Mouse (Mus musculus) layer of hippocampus, adult 11-12 months (tissue): Measurements from ENCODE around the gene Acer2.
A peak's percentile ranks its signal among the peaks of the same experiment; 100 is the strongest.
"Not testable (repeated sequence)": the region's sequence is repeated elsewhere in the genome, so short reads cannot be mapped to it uniquely, and the experiment has no call there.

ENCODE experiments used
- DNase-seq: peaks from one replicate; pipeline ENCODE4 v3.0.0; 2022; ENCODE audit warnings: low spot score

Gene Acer2

DNA sequence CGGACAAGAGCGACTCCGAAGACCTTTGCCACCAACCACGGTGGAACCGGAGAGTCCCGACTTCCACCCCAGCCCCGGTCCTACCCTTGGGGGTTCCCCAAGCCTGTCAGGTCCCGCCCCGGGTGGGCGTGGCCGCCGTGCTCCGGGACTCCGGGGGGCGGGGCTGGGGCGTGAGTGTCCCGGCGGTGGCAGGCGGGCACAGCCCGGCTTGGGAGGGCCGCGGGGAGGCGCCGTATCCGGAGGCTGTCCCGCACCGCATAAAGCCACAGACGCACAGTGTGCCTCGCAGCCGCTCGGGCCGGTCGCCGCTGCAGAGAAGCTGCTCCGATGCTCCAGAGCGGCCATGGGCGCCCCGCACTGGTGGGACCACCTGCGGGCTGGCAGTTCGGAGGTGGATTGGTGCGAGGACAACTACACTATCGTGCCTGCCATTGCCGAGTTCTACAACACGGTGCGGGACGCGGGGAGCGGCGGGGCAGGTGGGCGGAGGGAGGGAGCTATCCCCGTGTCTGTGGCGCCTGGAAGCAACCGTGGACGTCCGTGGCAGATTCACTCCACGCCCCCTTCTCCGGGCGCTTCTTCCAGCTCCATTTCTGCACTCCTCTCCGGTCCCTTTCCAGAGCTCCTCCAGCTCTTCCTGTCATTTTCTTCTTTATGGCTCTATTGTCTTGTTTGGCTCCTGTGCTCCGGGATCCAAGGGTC lies at the start of gene Acer2:
Acer2 (plus strand) TSS at position 251 of the 702 bp plus-strand sequence.
- DNase-seq = peak; percentile 87

DNA sequence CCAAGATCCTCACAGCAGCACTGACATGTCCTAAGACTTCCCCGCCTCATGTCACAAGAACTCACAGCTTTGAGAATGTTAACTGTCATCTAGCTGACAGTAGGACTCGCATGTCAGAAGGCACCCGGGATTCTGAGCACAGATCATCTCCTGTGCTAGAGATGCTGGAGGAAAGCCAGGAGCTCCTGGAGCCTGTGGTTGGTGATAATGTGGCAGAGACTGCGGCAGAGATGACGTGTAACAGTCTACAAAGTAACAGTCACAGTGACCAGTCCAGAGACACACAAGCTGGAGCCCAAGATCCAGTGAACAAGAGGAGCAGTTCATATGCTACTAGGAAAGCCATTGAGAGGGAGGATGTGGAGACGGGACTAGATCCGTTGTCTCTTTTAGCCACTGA lies 49.1 kb upstream of the Acer2 start:
- DNase-seq = no peak

DNA sequence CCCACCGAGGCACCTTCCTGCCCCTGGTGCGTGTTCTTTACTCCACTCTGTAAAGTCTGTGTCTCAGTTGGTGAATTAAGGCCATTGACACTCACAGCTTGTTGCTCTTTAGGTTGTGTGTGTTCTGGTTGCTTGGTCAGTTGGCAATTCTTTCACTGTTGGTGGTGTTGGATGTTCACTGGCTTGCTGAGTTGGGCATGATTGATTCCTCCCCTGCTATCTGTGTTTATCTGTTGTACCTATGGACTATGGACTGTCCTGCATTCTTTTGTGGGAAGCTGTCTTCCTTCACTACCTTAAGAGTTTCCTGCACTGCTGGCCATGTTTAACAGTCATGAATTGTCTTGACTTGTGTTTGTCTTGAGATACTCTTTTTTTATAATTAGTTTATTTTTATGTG lies 42.3 kb upstream of the Acer2 start:
- no peak for DNase-seq

DNA sequence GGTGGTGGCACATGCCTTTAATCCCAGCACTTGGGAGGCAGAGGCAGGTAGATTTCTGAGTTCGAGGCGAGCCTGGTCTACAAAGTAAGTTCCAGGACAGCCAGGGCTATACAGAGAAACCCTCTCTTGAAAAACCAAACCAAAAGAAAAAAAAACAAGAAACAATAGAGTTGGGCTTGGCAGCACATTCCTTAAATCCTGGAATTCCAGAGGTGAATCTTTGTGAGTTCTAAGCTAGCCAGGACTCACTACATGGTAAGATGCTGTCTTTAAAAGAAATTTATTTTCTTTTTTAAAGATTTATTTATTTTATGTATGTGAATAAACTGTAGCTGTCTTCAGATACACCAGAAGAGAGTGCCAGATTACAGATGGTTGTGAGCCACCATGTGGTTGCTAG lies 33.1 kb upstream of the Acer2 start:
- DNase-seq = not testable (repeated sequence)

DNA sequence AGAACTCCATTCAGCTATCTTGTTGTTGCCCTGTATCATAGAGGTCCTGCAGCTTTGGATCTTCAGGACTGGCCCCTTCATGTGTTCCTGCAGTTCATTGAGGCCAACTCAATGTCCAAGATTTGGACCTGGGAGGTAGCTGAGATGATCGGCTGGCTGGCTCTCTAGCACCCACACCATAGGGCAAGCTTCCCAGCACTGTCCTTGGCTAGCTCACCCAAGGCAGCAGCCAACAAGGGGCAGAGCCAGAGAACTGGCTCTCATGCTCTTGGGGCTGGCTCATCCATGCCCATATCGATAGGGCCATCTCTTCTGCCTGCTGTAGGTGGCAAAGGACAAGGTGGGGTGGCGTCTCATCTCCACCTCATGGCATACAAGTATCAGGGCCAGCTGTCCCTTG lies 28.8 kb upstream of the Acer2 start:
- no peak for DNase-seq

DNA sequence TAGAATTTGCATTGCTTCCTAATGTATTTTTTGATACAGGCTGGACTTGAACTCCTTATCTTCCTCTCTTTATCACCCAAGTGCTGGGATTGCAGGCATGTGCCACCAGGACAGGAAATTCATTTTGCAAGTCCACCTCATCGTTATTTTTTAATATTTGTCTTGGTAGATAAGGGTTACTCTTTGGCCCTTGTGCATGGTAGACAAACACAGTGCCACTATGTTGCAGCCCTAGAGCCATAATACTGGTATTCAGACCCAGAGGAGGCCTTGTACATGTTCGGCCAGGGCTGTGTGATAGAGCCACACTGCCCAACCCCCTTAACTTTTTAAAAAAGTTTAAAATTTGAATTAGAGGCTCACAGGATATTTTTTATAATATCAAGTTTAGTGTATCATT lies 26.9 kb upstream of the Acer2 start:
- no peak for DNase-seq

DNA sequence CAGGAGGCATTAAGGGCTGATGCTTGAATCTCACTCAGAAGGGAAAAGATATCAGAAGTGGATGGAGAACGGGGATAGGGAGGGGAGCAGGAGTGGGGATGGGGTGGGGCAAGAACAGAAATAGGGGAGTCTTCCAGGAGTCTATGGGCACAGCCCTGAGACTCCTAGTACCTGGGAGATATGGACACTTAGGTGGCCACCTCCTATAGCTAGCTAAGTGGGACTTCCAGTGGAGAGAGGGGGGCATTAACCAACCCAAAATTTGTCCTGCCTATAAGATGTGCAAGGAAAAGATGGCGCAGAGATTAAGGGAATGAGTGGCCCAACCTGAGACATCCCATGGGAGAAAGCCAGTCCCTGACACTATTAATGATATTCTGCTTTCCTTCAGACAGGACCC lies 22.9 kb upstream of the Acer2 start:
- DNase-seq = no peak

DNA sequence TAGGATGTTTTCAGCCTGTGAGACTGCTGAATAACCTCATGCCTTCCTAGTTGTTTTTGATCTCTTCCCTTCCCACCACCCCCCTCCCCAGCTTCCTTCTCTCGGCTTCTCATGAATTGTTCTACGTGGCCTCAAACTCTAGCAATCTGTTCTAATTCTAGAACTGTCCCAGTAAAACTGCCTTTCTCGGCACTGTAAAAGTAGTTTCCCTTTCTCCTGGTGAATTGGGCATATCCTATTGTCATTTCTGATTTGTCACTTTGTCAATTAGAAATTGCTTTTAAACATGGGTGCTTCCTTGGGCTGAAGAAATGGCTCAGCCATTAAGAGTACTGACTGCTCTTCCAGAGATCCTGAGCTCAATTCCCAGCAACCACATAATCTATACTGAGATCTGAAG lies 22.2 kb upstream of the Acer2 start:
- no peak for DNase-seq

DNA sequence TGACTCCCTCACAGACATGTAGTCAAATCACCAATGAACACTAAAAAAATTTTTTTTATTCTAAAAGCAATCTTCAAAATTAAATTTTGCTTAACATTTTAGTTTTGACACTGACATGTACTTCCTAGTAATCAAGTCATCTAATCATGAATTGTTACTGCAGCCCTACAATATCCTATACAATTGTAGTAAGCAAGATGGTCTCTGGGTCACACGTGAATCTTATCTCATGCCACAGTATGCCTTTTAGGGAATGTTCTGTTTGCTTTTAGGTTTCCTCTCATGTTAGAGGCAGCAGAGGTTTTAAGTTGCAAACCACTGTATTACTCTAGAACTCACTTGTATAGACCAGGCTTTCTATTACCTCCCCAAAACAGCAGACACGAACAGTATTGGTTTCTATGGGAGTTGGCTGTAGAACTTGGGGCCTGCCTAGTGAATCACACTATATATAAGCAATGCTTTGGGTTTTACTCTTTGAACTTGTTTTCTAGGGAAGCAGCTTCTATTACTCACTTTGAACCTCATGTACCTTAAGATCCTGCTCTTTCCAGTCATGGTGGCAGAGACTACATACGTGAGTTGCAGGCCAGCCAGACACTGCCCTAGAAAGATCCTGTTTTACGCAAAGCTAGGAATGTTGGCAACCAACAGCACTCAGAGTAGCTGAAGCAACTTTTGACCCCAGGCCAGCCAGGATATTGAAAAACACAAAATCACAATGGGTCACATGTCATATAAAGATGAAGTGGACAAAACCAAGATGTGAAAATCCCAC lies 21.2 kb upstream of the Acer2 start:
- no peak for DNase-seq

DNA sequence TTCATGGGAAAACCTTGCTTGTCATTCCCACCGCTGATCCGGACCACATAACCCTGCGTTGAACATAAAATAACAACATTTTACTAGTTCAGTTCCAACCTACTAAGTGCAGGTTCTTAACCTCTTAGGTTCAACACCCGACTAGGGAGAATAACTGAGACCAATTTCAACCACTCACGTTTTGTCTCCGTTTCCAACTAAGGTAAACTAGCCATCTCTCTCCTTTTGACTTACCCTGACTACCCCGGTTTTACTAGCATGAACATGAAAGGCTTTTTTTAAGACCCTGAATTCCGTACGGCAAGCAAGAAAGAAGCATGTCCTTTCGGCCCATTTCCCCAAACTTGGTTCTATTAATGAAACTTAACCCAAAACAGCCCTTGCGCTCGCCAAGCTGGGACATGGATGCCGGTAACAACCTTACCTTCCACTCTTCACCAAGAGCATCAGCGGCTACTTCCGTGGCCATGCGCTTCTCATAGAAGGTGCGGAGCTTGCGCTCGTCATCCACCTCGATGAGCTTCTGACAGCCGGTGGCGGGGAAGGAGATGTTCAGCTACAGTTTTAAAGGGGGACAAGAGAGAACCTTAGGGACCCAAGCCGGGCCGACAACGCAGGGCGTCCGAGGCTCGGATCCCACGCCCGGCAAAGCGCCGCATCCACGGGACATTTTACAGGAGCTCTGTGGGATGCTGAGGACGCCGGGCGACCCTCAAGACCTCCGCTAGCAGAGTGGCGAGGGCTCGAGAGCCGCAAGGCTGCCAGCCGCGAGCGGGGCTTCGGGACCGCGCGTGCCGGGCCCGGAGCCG lies 17.7 kb upstream of the Acer2 start:
- peak; percentile 41 for DNase-seq

DNA sequence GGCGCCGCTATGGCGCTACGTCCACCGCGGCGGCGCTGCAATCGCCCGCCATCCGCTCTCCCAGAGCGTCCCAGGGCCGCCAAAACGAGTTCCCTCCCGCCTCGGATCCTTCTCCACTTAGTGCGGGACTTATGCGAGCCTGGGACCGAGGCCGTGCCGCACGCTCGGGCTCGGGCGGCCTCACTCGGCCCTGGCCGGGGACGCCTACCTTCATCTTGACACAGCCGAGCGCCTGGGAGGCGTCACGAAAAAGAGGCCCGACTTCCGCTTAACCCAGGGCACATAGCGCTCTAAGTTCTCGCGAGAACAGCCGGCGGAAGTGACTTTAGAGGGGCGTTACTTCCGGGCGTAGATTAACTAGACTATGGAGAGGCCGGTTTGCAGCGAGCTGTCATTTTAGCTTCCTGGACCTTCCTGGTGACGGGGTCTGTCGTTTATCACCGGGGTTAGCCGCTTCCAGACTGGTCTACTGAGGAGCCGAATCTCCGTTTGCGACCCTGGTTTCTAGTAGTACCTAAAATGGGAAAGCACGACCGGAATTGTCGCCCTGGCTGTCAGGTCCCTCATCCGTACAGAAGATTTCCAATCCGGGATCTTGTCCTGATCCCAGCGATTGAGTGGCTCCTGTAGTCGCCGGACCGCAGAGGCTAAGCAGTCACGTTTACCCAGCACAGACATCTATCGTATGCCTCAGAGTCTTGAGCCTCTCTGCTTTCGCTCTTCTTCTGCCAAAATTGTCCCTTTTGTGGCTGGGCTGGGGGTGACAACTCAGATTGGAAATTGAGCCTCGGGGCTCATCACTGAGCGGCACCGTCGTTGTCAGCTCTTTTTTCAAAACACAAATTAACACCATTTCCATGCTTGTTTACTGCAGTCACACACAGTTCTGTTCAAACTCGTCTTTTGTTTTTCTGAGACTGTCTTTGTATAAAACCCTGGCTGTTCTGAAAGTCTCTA lies 16.8 kb upstream of the Acer2 start, which contains the start of gene Rps6:
Rps6 (minus strand) TSS at position 300 of the 957 bp plus-strand sequence.
- peak; percentile 97 for DNase-seq

DNA sequence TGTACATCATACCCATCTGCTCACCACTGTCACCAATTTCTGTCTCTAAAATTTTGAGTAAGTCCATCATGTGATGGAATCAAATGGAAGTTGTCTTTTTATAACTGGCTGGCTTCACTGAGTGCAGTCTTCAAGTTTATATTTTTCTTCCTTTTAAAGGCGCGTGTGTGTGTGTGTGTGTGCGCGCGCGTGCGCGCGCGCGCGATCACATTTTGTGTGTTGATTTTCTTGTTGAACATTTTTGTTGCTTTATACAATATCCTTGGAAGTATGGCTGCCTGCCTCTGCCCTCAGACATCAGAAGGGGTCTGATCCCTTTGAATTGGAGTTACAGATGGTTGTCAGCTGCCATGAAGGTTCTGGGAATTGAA lies 16.1 kb upstream of the Acer2 start:
- peak; percentile 21 for DNase-seq

DNA sequence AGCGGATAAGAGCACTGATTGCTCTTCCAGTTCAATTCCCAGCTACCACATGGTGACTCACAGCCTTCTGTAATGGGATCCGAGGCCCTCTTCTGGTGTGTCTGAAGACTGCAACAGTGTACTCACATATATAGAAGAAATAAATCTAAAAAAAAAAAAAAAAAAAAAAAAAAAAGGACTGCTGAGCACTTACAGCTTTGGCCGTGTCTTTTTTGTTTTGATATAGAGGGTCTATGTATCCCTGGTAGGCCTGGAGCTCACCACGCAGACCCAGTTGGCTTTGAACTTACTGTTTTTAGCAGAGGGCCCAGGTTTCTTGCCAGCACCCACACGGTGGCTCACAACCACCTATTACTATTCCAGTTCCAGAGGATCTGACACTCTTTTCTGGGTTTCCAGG lies 10.1 kb upstream of the Acer2 start:
- DNase-seq = no peak

DNA sequence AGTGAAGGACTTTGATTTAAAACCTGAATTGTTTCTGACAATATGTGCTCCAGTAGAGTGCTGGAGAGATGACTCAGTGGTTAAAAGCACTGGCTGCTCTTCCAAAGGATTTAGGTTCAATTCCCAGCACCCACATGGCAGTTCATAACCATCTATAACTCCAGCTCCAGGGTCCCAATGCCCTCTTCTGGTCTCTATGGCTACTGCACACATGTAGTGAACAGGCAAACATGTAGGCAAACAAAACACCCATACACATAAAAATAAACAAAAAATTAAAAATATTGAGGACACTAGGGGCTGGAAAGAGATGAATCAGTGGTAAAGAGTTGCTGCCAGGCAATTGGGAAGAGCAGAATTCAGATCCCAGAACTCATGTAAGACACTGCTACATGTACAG lies 2.2 kb upstream of the Acer2 start:
- DNase-seq = no peak

DNA sequence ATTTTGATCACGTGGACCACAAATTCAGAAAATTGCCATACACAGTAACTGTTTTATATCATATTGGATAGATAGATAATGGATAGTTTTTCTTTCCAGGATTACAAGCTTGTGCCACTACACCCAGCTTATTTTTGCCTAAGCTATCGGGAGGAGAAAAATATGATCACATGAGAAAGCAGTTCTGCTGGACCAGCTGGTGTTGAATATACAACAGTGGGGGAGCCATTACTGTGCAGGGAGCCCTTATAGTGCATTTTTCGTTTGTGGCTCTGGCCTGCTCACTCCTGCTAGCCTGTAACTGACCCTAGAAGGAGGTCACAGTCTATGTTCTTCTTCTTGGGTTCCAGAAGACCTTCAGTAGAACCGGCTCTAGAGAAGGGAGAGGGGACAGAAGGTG lies 1.1 kb upstream of the Acer2 start:
- DNase-seq = peak; percentile 27

DNA sequence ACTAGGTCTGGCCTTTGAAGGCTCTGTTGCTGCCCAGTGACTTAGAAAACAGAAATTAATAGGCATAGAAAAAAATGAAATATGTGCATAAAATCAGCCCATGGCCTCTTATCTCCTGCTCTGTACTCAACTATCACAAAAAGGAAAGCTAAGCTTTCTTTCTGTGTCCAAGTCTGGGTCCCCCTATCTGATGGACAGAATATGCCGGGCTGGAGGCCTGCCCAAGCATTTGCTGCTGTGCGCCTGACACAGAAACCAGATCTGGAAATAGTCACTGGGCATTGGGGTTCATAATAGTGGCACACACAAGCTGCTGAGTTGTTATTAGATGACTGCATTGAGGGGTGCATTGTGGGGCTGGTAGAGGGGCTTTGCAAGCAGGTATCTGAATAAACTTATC lies 5.3 kb downstream of the Acer2 start:
- no peak for DNase-seq

DNA sequence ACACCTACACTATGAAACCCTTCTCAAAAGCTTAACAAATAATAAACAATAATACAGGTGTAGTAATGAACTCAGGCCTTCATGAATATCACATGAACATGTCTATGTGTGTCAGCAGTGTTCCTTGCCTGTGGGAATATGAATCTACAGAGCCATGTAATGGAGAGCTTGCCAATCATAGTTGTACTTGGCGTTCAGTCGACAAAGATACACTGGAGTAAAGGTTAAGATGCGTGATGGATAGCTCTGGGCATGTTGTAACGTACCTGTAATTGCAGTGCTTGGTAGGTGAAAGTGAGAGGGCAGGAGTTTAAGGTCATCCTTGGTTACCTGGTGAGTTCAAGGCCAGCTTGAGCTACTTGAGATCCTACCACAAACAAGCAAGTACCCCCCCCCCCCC lies 7.0 kb downstream of the Acer2 start:
- no peak for DNase-seq

DNA sequence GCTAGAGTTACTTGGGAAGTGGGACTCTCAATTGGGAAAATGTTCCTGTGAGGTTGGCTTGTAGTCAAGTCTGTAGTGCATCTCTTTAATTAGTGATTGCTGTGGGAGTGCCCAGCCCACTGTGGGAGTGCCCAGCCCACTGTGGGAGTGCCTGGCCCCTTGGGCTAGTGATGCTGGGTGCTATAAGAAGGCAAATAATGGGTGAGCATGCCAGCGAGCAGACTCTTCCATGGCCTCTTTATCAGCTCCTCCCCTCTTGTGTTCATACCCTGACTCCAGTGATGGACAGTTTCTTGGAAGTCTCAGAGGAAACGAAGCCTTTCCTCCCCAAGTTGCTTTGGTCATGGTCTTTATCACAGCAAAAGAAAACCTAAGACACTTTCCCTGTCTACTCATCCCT lies 8.2 kb downstream of the Acer2 start:
- no peak for DNase-seq

DNA sequence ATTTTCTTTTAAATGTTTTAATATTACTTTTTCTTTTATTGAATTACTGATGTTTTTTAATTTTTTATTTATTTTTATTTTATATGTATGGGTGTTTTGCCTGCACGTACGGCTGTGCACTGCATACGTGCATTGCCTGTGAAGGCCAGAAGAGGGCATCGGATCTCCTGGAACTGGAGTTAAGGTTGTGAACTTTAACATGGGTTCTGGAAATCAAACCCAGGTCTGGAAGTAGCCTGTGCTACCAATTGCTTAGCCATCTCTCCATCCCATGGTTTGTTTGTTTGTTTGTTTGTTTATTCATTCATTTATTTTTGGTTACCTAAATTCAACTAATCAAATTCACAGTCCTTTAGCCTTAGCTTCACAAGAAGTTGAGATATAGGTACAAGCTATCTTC lies 10.7 kb downstream of the Acer2 start:
- DNase-seq = peak; percentile 18

DNA sequence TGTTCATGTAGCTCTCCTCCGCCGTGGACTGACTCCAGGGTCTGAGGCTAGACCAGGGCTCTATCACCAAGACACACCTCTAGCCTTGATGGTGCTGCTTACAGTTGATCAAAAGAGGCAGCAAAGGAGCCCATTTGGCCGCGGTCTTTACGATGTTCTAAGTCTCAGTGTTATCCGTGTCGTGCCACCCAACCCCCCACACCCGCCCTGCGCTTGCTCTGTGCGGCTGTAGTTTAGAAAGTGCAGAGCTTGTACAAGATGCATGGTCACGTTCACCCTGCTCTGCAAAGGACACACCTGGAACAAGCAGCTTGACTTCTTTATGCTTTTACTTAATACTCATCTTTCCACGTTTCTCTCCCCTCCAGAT lies 11.6 kb downstream of the Acer2 start:
- DNase-seq = no peak

DNA sequence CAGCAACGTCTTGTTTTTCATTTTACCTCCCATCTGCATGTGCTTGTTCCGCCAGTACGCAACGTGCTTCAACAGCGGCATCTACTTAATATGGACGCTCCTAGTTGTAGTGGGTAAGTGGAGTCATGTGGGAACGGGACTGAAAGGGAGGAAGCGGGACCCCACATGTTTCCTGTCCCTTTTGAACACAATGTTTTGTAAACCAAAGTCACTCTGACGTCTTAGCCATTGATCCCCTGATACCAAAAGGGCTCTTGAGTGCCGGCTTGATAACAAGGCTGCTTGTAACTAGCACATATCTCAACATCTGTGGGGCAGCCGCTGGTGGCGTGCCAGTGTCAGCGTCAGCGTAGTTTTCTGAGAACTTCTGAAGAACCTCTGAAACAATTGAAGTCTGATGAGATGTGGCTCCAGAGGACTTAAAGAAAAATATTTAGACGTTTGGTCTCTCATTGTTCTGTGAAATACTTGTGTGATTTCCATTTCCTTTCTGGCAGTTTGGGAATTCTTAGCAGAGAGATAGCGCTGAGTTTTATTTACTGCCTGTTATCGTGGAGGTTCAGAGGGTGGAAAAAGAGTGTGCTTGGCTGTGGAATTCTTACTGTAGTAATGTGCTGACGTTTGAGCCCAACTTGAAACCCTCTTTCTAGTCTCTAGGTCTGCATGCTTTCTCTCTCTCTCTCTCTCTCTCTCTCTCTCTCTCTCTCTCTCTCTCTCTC lies 12.1 kb downstream of the Acer2 start:
- DNase-seq = peak; percentile 10
